Mouse (Mus musculus): ENCODE data around the gene 2610301B20Rik. TPM values are rescaled to one million over a fixed set of nuclear protein-coding genes. Genes with fewer than 3 reads are reported as not detected.
"Not testable (repeated sequence)": the region's sequence is repeated elsewhere in the genome, so short reads cannot be mapped to it uniquely, and the experiment has no call there.

2610301B20Rik gene
- total RNA-seq, 1 experiment from 2014 or later = 15.4 TPM

DNA sequence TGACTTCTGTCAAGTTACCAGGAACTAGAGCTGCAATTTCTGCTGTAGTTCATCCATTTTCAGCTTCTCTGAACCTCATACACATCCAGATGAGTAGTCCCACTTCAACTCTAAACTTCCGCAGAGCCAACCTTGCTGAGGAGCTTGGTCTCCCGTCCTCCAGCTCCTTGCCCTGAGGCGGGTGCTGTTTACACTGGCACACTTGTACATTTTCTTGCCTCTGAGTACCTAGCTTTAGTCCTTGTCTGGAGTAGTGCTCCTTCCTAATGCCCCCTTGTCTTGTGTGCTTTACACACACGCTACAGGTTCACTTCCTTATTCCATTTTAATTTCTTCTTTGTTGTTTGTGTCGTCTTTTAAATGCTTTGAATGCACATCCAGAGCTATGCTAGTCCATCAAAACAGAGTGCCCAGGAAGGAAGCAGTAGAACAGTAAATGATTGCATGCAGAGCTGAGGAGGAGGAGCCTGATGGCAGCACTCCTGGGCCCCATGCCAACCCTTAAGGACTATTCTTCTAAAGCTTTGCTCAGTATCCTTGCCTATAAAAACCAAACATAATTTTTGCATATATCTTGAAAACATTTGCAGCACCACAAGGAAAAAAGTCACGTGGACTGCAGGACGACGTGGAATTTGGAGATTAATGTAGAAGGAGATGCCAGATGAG is 9.6 kb downstream of the 2610301B20Rik start:
- no peak for ATAC-seq (replicated peaks in 1 of 2; ENCODE audit: insufficient read depth in 1 of 2, low FRiP score in 2 of 2, low TSS enrichment in 1 of 2, low read depth in 1 of 2, poor library complexity in 2 of 2, severe bottlenecking in 2 of 2)

GRCm38 (mm10) chr4:10888835-10889234 is 14.5 kb downstream of the 2610301B20Rik start:
- ATAC-seq (replicated peaks in 1 of 2; ENCODE audit: insufficient read depth in 1 of 2, low FRiP score in 2 of 2, low TSS enrichment in 1 of 2, low read depth in 1 of 2, poor library complexity in 2 of 2, severe bottlenecking in 2 of 2) = no peak

DNA sequence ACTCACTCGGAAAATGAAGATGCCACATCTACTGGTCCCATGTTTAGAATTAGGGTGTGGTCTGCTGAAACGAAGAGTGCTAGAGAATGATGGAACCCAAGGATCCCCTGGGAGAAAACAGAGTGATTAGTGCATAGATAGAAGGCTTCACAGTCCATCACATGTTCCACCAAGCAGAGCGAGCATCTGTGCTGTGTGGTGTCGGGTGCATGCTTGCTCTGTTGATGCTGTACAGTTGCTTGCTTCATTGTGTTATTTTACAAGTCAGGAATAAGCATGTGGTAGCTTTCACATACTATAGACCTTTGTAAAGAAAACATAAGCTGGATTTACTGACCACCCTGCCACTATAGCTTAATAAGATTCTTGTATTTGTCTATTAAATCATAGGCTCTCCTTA is 22.0 kb downstream of the 2610301B20Rik start:
- ATAC-seq (replicated peaks in 1 of 2; ENCODE audit: insufficient read depth in 1 of 2, low FRiP score in 2 of 2, low TSS enrichment in 1 of 2, low read depth in 1 of 2, poor library complexity in 2 of 2, severe bottlenecking in 2 of 2) = no peak

DNA sequence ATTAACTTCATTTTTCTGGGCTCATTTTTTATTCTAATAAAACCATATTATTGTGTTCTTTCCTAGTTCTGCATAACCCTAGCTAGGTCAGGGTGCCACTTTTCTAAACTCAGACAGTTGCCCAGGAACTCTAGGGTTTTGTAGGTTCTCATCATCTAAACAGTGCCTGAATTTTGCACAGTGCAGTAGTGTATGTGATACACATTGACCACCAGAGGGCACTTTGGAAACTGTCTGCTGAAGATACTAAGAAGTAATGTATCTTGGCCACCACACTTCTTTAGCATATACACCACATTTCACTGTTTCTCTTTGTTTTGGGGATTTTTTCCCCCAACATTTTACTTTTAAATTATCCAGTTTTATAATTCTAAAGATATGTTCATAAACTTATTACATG is 22.6 kb downstream of the 2610301B20Rik start:
- ATAC-seq (replicated peaks in 1 of 2; ENCODE audit: insufficient read depth in 1 of 2, low FRiP score in 2 of 2, low TSS enrichment in 1 of 2, low read depth in 1 of 2, poor library complexity in 2 of 2, severe bottlenecking in 2 of 2) = peak; percentile 80 to 81

DNA sequence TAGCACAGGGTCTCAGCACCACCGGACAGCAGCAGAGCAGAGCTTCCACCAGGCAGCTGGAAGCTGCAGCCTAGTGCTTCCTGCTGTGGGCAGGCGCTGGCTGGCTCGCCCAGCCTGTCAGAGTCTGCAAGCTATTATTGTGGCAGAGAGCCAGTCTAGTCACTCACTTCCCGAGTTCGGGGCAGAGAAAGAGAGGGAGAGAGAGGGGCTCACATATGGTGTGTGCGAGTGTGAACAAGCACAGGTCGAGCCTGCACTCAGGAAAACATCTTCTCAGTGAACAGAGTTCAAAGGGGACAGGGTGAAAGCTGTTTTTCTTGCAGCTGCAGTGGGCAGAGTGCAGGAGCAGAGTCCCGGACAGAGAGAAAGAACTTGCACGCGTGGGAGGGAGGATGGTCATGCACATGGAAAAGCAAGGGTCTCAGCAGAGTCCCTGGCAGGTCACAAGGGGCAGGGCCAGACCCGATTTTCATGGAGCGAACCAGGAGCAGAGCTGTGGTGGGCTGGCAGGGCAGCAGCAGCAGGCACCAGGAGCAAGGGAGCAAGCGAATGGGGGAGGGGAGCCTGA is 31.0 kb downstream of the 2610301B20Rik start:
- ATAC-seq (replicated peaks in 1 of 2; ENCODE audit: insufficient read depth in 1 of 2, low FRiP score in 2 of 2, low TSS enrichment in 1 of 2, low read depth in 1 of 2, poor library complexity in 2 of 2, severe bottlenecking in 2 of 2) = peak; percentile 83 to 91

GRCm38 (mm10) chr4:10911417-10911816 is 37.1 kb downstream of the 2610301B20Rik start:
- not testable (repeated sequence) for ATAC-seq (replicated peaks in 1 of 2; ENCODE audit: insufficient read depth in 1 of 2, low FRiP score in 2 of 2, low TSS enrichment in 1 of 2, low read depth in 1 of 2, poor library complexity in 2 of 2, severe bottlenecking in 2 of 2)

- ATAC-seq (replicated peaks in 1 of 2; ENCODE audit: insufficient read depth in 1 of 2, low FRiP score in 2 of 2, low TSS enrichment in 1 of 2, low read depth in 1 of 2, poor library complexity in 2 of 2, severe bottlenecking in 2 of 2) = no peak
These were observed 37.7 kb downstream of the 2610301B20Rik start for GRCm38 (mm10) chr4:10911909-10912478.

- ATAC-seq (replicated peaks in 1 of 2; ENCODE audit: insufficient read depth in 1 of 2, low FRiP score in 2 of 2, low TSS enrichment in 1 of 2, low read depth in 1 of 2, poor library complexity in 2 of 2, severe bottlenecking in 2 of 2) = peak; percentile 77 to 78; a peak in 3 of 4 replicates
These were observed 38.5 kb downstream of the 2610301B20Rik start for GRCm38 (mm10) chr4:10912611-10913301.

- ATAC-seq (replicated peaks in 1 of 2; ENCODE audit: insufficient read depth in 1 of 2, low FRiP score in 2 of 2, low TSS enrichment in 1 of 2, low read depth in 1 of 2, poor library complexity in 2 of 2, severe bottlenecking in 2 of 2) = no peak
These were observed 39.1 kb downstream of the 2610301B20Rik start for GRCm38 (mm10) chr4:10913409-10913808.

DNA sequence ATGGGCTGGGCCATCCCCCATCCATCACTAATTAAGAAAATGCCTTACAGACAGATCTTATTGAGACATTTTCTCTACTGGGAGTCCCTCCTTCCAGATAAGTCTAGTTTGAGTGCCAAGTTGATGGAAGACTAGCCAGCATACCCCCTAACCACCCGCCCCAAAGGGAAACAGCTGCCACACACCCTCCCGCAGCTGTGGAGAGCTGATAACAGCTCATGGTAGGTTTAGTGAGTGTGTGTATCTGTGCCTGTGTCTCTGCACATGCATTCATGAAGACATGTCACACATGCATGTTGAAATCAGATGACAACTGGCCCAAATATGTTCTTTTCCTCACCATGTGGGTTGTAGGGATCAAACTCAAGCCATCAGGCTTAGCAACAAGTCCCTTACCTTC is 40.5 kb downstream of the 2610301B20Rik start:
- peak; percentile 70 to 71 for ATAC-seq (replicated peaks in 1 of 2; ENCODE audit: insufficient read depth in 1 of 2, low FRiP score in 2 of 2, low TSS enrichment in 1 of 2, low read depth in 1 of 2, poor library complexity in 2 of 2, severe bottlenecking in 2 of 2)

GRCm38 (mm10) chr4:10915271-10915670 is 41.0 kb downstream of the 2610301B20Rik start:
- no peak for ATAC-seq (replicated peaks in 1 of 2; ENCODE audit: insufficient read depth in 1 of 2, low FRiP score in 2 of 2, low TSS enrichment in 1 of 2, low read depth in 1 of 2, poor library complexity in 2 of 2, severe bottlenecking in 2 of 2)

- ATAC-seq (replicated peaks in 1 of 2; ENCODE audit: insufficient read depth in 1 of 2, low FRiP score in 2 of 2, low TSS enrichment in 1 of 2, low read depth in 1 of 2, poor library complexity in 2 of 2, severe bottlenecking in 2 of 2) = peak; percentile 48 to 50
These were observed 44.1 kb downstream of the 2610301B20Rik start for GRCm38 (mm10) chr4:10918402-10918801.

- peak; percentile 17 to 37; a peak in 3 of 4 replicates for ATAC-seq (replicated peaks in 1 of 2; ENCODE audit: insufficient read depth in 1 of 2, low FRiP score in 2 of 2, low TSS enrichment in 1 of 2, low read depth in 1 of 2, poor library complexity in 2 of 2, severe bottlenecking in 2 of 2)
These were observed 44.8 kb downstream of the 2610301B20Rik start for GRCm38 (mm10) chr4:10919097-10919496.

DNA sequence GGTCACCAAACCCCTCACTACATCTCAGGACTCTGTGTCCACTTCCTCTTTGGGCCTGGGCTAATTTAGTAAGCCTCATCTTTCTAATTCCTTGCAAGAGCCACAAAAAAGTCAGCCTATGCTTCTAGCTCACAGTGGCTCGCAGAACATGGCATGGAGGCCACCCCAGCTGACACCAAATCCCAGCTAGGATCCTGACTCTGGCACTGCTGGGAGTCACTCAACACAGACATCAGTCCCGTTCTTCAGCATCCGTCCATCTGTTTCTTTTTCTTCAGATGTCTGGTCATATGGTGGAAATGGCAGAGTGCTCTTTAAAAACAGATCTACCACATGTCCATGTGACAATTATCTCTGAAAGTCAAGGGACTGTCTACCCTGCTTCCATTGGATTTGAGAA is 45.2 kb downstream of the 2610301B20Rik start:
- ATAC-seq (replicated peaks in 1 of 2; ENCODE audit: insufficient read depth in 1 of 2, low FRiP score in 2 of 2, low TSS enrichment in 1 of 2, low read depth in 1 of 2, poor library complexity in 2 of 2, severe bottlenecking in 2 of 2) = no peak

DNA sequence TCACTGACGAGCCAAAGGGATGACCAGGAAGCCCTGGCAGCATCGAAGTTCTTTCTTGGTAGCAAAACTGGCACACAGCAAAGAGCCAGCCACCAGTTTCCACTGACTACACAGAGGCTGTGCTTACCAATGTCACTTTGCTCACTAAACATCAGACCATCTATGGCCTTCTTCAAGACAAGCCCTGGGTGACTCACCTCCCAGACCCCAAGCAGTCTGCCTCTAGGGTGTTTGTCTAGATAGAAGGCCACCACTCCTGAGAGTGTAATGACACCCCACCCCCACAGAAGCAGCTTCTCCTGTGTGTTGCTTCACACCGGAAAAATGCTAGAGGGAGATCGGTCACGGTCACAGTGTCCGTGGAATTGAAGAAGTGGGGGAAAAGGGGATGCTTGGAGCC is 45.7 kb downstream of the 2610301B20Rik start:
- no peak for ATAC-seq (replicated peaks in 1 of 2; ENCODE audit: insufficient read depth in 1 of 2, low FRiP score in 2 of 2, low TSS enrichment in 1 of 2, low read depth in 1 of 2, poor library complexity in 2 of 2, severe bottlenecking in 2 of 2)

- no peak for ATAC-seq (replicated peaks in 1 of 2; ENCODE audit: insufficient read depth in 1 of 2, low FRiP score in 2 of 2, low TSS enrichment in 1 of 2, low read depth in 1 of 2, poor library complexity in 2 of 2, severe bottlenecking in 2 of 2)
These were observed 46.3 kb downstream of the 2610301B20Rik start for GRCm38 (mm10) chr4:10920622-10921021.

- ATAC-seq (replicated peaks in 1 of 2; ENCODE audit: insufficient read depth in 1 of 2, low FRiP score in 2 of 2, low TSS enrichment in 1 of 2, low read depth in 1 of 2, poor library complexity in 2 of 2, severe bottlenecking in 2 of 2) = peak; percentile 65 to 81
These were observed 48.9 kb downstream of the 2610301B20Rik start for GRCm38 (mm10) chr4:10923180-10923579.

DNA sequence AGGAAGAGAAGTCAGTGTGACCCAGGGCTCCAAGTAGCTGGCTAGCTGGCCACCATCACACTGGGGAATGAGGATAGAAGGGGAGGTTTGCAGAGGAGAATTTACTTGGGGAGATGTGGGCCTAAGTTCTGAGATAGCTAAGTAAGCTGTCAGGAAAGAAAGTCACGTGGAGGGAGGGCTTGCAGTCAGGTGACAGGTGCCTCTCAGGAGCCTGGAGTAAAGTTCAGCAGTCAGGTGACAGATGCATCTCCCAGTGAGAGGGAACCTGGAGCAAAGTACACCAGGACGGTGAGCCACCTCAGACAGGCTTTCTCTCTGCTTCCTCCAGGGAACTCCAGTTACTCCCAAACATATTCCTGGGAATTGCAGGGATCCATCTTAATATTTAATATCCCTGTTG is 49.8 kb downstream of the 2610301B20Rik start:
- ATAC-seq (replicated peaks in 1 of 2; ENCODE audit: insufficient read depth in 1 of 2, low FRiP score in 2 of 2, low TSS enrichment in 1 of 2, low read depth in 1 of 2, poor library complexity in 2 of 2, severe bottlenecking in 2 of 2) = no peak

All from hematopoietic stem cell, adult 5-6 weeks (primary cell).